Mouse (Mus musculus): Measurements from ENCODE around the gene Ttll5. TPM values are rescaled to one million over a fixed set of nuclear protein-coding genes. Genes with fewer than 3 reads are reported as not detected.

Ttll5 gene
- total and polyA plus RNA-seq, 3 experiments: 17.9 to 59.1 (median 40.6) TPM

DNA sequence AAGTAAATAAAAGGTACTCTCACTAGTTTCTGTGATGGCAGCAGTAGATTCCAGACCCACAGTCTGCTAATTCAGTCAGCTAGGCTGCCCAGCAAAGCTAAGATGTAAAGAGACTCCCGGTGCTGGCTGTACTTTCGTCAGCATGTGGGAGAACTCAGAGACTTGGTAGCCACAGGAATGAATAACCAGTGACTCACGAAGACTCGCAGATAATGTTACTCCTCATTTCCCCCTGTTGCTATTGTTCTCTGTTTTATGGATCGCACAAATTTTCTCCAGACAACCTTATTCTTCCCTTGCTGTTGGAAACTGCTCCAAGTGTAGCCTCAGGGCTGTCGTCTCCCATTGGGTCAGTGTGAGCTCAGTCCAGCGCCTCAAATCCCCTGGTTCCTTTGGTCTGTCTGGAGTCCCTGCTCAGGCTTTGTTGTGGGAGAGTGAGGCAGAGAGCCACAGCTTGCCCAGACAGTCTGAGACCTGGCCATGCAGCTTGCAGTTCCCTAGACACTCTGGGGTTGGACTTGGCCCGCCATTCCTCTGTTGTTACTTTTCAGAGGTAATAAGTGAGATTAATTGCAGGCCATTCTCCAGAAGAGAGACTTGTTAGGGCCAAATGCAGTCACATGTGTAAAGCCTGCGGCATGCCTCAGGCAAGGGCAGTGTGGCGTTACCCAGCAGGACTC, 135.5 kb downstream of the Ttll5 start:
- peaks cover 78% of the 10 kb centered on the region for H3K36me3 ChIP-seq (replicated peaks)
- H3K9me3 ChIP-seq (replicated peaks): no peaks in the 10 kb centered on the region
- ATAC-seq (ENCODE audit: extremely low read depth, insufficient number of reproducible peaks, low FRiP score, poor library complexity, severe bottlenecking): no peak
- TF ChIP-seq CTCF (IDR thresholded peaks at IDR 0.05; ENCODE audit: low read depth, low read length) (no peak), GATA1 (IDR thresholded peaks at IDR 0.05; ENCODE audit: borderline replicate concordance, low read length) (no peak), POLR2AphosphoS5 (IDR thresholded peaks at IDR 0.05; ENCODE audit: insufficient replicate concordance, low read depth, low read length) (no peak), GATA2 (IDR thresholded peaks at IDR 0.05; ENCODE audit: borderline replicate concordance, low read depth, low read length) (no peak), TAL1 (conservative IDR thresholded peaks at IDR 0.05; ENCODE audit: low read depth, low read length) (no peak)
- H3K27me3 ChIP-seq (ENCODE audit: insufficient read depth, low read length): no peaks in the 10 kb centered on the region
- no peak overlapping the region for H3K4me3 ChIP-seq (ENCODE audit: low read depth, low read length)
- H3K4me1 ChIP-seq (ENCODE audit: insufficient read depth, low read depth, low read length): no peaks in the 10 kb centered on the region
- no peak for DNase-seq (ENCODE audit: low spot score)

GRCm38 (mm10) chr12:85960699-85961098, 136.2 kb downstream of the Ttll5 start:
- H3K4me1 ChIP-seq (ENCODE audit: insufficient read depth, low read depth, low read length): no peaks in the 10 kb centered on the region
- no peak overlapping the region for H3K4me3 ChIP-seq (ENCODE audit: low read depth, low read length)
- no peaks in the 10 kb centered on the region for H3K9me3 ChIP-seq (replicated peaks)
- H3K27me3 ChIP-seq (ENCODE audit: insufficient read depth, low read length): no peaks in the 10 kb centered on the region
- DNase-seq (ENCODE audit: low spot score) (no peak), ATAC-seq (ENCODE audit: extremely low read depth, insufficient number of reproducible peaks, low FRiP score, poor library complexity, severe bottlenecking) (no peak)
- TF ChIP-seq CTCF (IDR thresholded peaks at IDR 0.05; ENCODE audit: low read depth, low read length): no peak
- no peak for TF ChIP-seq POLR2AphosphoS5 (IDR thresholded peaks at IDR 0.05; ENCODE audit: insufficient replicate concordance, low read depth, low read length)
- no peak for TF ChIP-seq GATA2 (IDR thresholded peaks at IDR 0.05; ENCODE audit: borderline replicate concordance, low read depth, low read length)
- TF ChIP-seq GATA1 (IDR thresholded peaks at IDR 0.05; ENCODE audit: borderline replicate concordance, low read length): no peak
- TF ChIP-seq TAL1 (conservative IDR thresholded peaks at IDR 0.05; ENCODE audit: low read depth, low read length): no peak
- peaks cover 77% of the 10 kb centered on the region for H3K36me3 ChIP-seq (replicated peaks)

- TF ChIP-seq CTCF (IDR thresholded peaks at IDR 0.05; ENCODE audit: low read depth, low read length) (no peak), POLR2AphosphoS5 (IDR thresholded peaks at IDR 0.05; ENCODE audit: insufficient replicate concordance, low read depth, low read length) (no peak), TAL1 (conservative IDR thresholded peaks at IDR 0.05; ENCODE audit: low read depth, low read length) (no peak), GATA1 (IDR thresholded peaks at IDR 0.05; ENCODE audit: borderline replicate concordance, low read length) (no peak), GATA2 (IDR thresholded peaks at IDR 0.05; ENCODE audit: borderline replicate concordance, low read depth, low read length) (no peak)
- Histone ChIP-seq H3K4me3 (ENCODE audit: low read depth, low read length) (no peak overlapping the region), H3K4me1 (ENCODE audit: insufficient read depth, low read depth, low read length) (no peaks in the 10 kb centered on the region), H3K9me3 (replicated peaks) (no peaks in the 10 kb centered on the region), H3K36me3 (replicated peaks) (peaks cover 63% of the 10 kb centered on the region), H3K27me3 (ENCODE audit: insufficient read depth, low read length) (no peaks in the 10 kb centered on the region)
- no peak for ATAC-seq (ENCODE audit: extremely low read depth, insufficient number of reproducible peaks, low FRiP score, poor library complexity, severe bottlenecking)
- DNase-seq (ENCODE audit: low spot score): no peak
These were observed 138.7 kb downstream of the Ttll5 start for GRCm38 (mm10) chr12:85963160-85963559.

DNA sequence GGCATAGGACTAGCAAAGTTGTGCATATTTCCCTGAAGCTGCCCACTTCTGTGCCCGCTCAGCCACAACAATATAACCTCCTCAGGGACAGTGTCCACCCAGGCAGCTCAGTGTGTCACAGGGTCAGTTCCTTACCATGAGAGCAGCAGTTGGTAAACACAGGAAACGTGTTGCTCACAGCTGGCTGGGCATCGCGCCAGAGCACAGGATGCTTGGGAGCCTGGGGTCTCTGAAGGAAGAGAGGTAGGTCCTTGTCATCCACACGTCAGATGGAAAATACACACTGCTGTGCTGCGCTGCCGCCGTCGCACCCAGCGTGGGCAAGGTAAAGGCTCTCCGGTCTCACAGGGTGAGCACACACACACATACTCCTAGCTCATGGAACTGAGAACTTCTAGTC, 139.2 kb downstream of the Ttll5 start:
- Histone ChIP-seq H3K4me3 (ENCODE audit: low read depth, low read length) (no peak overlapping the region), H3K9me3 (replicated peaks) (no peaks in the 10 kb centered on the region), H3K36me3 (replicated peaks) (peaks cover 63% of the 10 kb centered on the region), H3K27me3 (ENCODE audit: insufficient read depth, low read length) (no peaks in the 10 kb centered on the region), H3K4me1 (ENCODE audit: insufficient read depth, low read depth, low read length) (no peaks in the 10 kb centered on the region)
- TF ChIP-seq GATA1 (IDR thresholded peaks at IDR 0.05; ENCODE audit: borderline replicate concordance, low read length) (no peak), GATA2 (IDR thresholded peaks at IDR 0.05; ENCODE audit: borderline replicate concordance, low read depth, low read length) (no peak), CTCF (IDR thresholded peaks at IDR 0.05; ENCODE audit: low read depth, low read length) (no peak), TAL1 (conservative IDR thresholded peaks at IDR 0.05; ENCODE audit: low read depth, low read length) (no peak), POLR2AphosphoS5 (IDR thresholded peaks at IDR 0.05; ENCODE audit: insufficient replicate concordance, low read depth, low read length) (no peak)
- DNase-seq (ENCODE audit: low spot score): no peak
- ATAC-seq (ENCODE audit: extremely low read depth, insufficient number of reproducible peaks, low FRiP score, poor library complexity, severe bottlenecking): no peak

DNA sequence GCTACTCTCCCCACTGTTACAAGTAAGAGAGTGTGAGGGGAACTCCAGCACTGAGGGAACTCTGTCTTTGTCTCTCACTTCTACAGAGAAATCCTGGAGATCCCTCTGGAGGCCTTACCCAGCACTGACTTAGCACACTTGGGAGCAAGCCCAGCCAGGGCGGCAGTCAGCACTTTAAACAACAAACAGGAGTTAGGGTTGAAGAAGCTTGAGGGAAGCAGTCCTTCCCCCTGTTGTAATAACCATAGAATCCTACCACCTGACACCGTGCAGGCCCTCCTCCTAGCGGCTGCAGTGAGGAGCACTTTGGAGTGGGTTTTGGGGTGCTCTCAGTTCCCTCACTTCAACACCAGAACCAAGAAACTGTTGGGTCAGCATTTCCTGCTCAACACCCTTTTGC, 140.0 kb downstream of the Ttll5 start:
- H3K4me1 ChIP-seq (ENCODE audit: insufficient read depth, low read depth, low read length): peaks cover under 1% of the 10 kb centered on the region; the same call in 1 of the 2 replicates
- no peak for TF ChIP-seq GATA2 (IDR thresholded peaks at IDR 0.05; ENCODE audit: borderline replicate concordance, low read depth, low read length)
- no peak for TF ChIP-seq POLR2AphosphoS5 (IDR thresholded peaks at IDR 0.05; ENCODE audit: insufficient replicate concordance, low read depth, low read length)
- TF ChIP-seq CTCF (IDR thresholded peaks at IDR 0.05; ENCODE audit: low read depth, low read length): no peak
- TF ChIP-seq GATA1 (IDR thresholded peaks at IDR 0.05; ENCODE audit: borderline replicate concordance, low read length): no peak
- TF ChIP-seq TAL1 (conservative IDR thresholded peaks at IDR 0.05; ENCODE audit: low read depth, low read length): no peak
- H3K36me3 ChIP-seq (replicated peaks): peaks cover 60% of the 10 kb centered on the region
- no peaks in the 10 kb centered on the region for H3K9me3 ChIP-seq (replicated peaks)
- H3K4me3 ChIP-seq (ENCODE audit: low read depth, low read length): no peak overlapping the region
- no peak for ATAC-seq (ENCODE audit: extremely low read depth, insufficient number of reproducible peaks, low FRiP score, poor library complexity, severe bottlenecking)
- no peak for DNase-seq (ENCODE audit: low spot score)
- H3K27me3 ChIP-seq (ENCODE audit: insufficient read depth, low read length): no peaks in the 10 kb centered on the region

- no peak for DNase-seq (ENCODE audit: low spot score)
- ATAC-seq (ENCODE audit: extremely low read depth, insufficient number of reproducible peaks, low FRiP score, poor library complexity, severe bottlenecking): no peak
- TF ChIP-seq GATA1 (IDR thresholded peaks at IDR 0.05; ENCODE audit: borderline replicate concordance, low read length) (no peak), GATA2 (IDR thresholded peaks at IDR 0.05; ENCODE audit: borderline replicate concordance, low read depth, low read length) (no peak), TAL1 (conservative IDR thresholded peaks at IDR 0.05; ENCODE audit: low read depth, low read length) (no peak), POLR2AphosphoS5 (IDR thresholded peaks at IDR 0.05; ENCODE audit: insufficient replicate concordance, low read depth, low read length) (no peak), CTCF (IDR thresholded peaks at IDR 0.05; ENCODE audit: low read depth, low read length) (no peak)
- Histone ChIP-seq H3K4me1 (ENCODE audit: insufficient read depth, low read depth, low read length) (peaks cover 23% of the 10 kb centered on the region), H3K9me3 (replicated peaks) (no peaks in the 10 kb centered on the region), H3K36me3 (replicated peaks) (peaks cover 66% of the 10 kb centered on the region), H3K4me3 (ENCODE audit: low read depth, low read length) (no peak overlapping the region), H3K27me3 (ENCODE audit: insufficient read depth, low read length) (no peaks in the 10 kb centered on the region)
These were observed 143.4 kb downstream of the Ttll5 start for GRCm38 (mm10) chr12:85967812-85968211.
